ENCODE assay signal across 14 mouse cellular contexts in the genomic region with DNA sequence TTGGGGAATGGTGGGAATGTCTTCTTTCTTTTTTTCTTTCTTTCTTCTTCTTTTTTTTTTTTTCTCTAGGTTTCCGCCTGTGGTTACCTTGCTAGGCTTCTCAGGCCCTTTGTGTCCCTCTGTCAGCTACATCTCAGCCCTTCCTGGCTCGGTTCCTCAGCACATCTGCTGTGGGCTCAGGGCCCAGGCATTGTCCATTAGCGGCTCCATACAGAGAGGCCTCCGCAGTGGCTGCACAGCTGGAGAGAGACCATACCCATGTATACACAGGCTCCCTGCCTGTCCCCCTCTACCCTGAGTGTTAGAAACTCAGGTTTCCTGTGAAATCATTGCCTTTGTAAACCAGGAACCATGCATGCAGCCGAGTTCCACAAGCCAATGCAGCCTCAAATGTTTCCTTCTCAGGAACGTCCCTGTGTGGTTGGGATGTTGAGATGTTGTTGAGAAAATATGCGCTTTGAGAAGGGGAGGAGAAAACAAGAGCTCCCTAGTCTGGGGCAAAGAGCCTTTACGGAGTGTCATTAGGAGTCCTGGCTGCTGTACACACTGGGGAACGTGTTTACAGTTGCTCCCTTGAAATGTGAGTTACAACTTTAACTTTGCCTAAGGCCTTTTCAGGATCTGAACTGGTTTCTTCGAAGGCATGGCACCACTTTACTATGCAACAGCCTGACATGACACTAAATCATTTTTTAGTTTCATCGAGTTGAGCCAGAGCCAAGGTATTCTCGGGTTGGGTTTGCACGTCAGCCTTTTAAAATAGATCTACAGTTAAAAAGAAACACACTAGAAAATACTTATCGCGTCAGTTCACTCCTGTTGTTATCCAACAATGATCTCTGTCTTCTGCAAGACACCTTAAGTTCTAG. TPM values are rescaled to one million over a fixed set of nuclear protein-coding genes. Genes with fewer than 3 reads are reported as not detected.
A peak's percentile ranks its signal among the peaks of the same experiment; 100 is the strongest.
DNase-seq lines count a peak whose midpoint lies in the region; ATAC-seq and TF ChIP-seq lines count a peak whose summit lies in the region.
"Had no signal": no experiment of that assay in that cellular context is flagged by ENCODE, and none has a peak within 500 bp of the region (broad histone marks: within the 10 kb centered on the region; RNA-seq: fewer than 3 reads in every experiment).

No protein-coding gene starts in this region.

- H3K27ac ChIP-seq in lung, embryonic 14.5 days (ENCODE audit: low read depth) = peak overlapping the region; percentile 86
- H3K27ac ChIP-seq in intestine, embryonic 14.5 days (ENCODE audit: low read depth) = peak overlapping the region; percentile 92
- H3K27ac ChIP-seq in stomach, embryonic 16.5 days (ENCODE audit: low read length) = peak overlapping the region; percentile 89

- no peak overlapping the region for H3K4me3 ChIP-seq in lung, embryonic 14.5 days (ENCODE audit: low read depth, low read length)
- no peak overlapping the region for H3K4me3 ChIP-seq in lung, adult 2 months (replicated peaks; ENCODE audit: extremely low read depth, low read depth, low read length)
- no peak overlapping the region for H3K4me3 ChIP-seq in intestine, embryonic 14.5 days (ENCODE audit: low read depth, low read length)
- H3K4me3 ChIP-seq in stomach, embryonic 16.5 days (replicated peaks; ENCODE audit: low read length) = no peak overlapping the region

- peak; percentile 85 for DNase-seq in heart, adult 11 months
- DNase-seq in heart, adult 8-10 months (ENCODE audit: low spot score) = no peak
- peak; percentile 85 for DNase-seq in lung, embryonic 14.5 days
- DNase-seq in lung, adult 2 months = no peak
- DNase-seq in intestine, embryonic 14.5 days (ENCODE audit: low spot score) = no peak
- DNase-seq in ovary, postnatal 36 days (ENCODE audit: low spot score) = no peak
- no peak for DNase-seq in adrenal gland, postnatal 25 days
- DNase-seq: cerebellum, adult 9-10 months; kidney, adult 9 months; liver; retina, postnatal 1 day had no signal

- 35% methylated on average over 15 of the region's 15 CpGs for WGBS in lung, embryonic 14.5 days
- 56% methylated on average over 15 of the region's 15 CpGs for WGBS in lung, adult 2 months
- 41% methylated on average over 15 of the region's 15 CpGs for whole genome bisulfite sequencing in intestine, embryonic 14.5 days
- 40% methylated on average over 15 of the region's 15 CpGs for WGBS in stomach, embryonic 16.5 days

- H3K27me3 ChIP-seq in lung, embryonic 14.5 days (ENCODE audit: insufficient read depth, low read length) = no peaks in the 10 kb centered on the region
- no peaks in the 10 kb centered on the region for H3K27me3 ChIP-seq in intestine, embryonic 14.5 days (replicated peaks; ENCODE audit: control insufficient read depth, insufficient read depth, low read length)
- H3K27me3 ChIP-seq in stomach, embryonic 16.5 days (ENCODE audit: control insufficient read depth, insufficient read depth, low read length) = no peaks in the 10 kb centered on the region

- no peak for TF ChIP-seq CTCF in lung, embryonic 14.5 days (IDR thresholded peaks at IDR 0.05; ENCODE audit: low read depth)
- TF ChIP-seq CTCF in lung, adult 2 months (IDR thresholded peaks at IDR 0.05; ENCODE audit: insufficient read depth, low read length) = no peak

- H3K9me3 ChIP-seq in lung, embryonic 14.5 days (ENCODE audit: low read depth, low read length) = no peaks in the 10 kb centered on the region
- H3K9me3 ChIP-seq in intestine, embryonic 14.5 days (ENCODE audit: control insufficient read depth, low read length) = no peaks in the 10 kb centered on the region
- H3K9me3 ChIP-seq in stomach, embryonic 16.5 days (replicated peaks; ENCODE audit: control insufficient read depth, low read length) = no peaks in the 10 kb centered on the region

- ATAC-seq in lung, embryonic 14.5 days (ENCODE audit: insufficient read depth) = peak; percentile 93
- ATAC-seq in intestine, embryonic 14.5 days (replicated peaks; ENCODE audit: low FRiP score, low TSS enrichment, low read depth) = 0 out of 2 replicates have a peak, but pooled peaks have one; percentile 32
- peak; percentile 81 for ATAC-seq in stomach, embryonic 16.5 days (ENCODE audit: insufficient read depth, low FRiP score)
- ATAC-seq: activated CD4-positive, CD25-positive, alpha-beta regulatory T cell, adult 4 months; forebrain, embryonic 16.5 days had no signal

- H3K9ac ChIP-seq in lung, embryonic 14.5 days = no peak overlapping the region
- no peak overlapping the region for H3K9ac ChIP-seq in intestine, embryonic 14.5 days (ENCODE audit: low read length)
- 0 out of 2 replicates have a peak overlapping the region, but pooled peaks have one; percentile 25 for H3K9ac ChIP-seq in stomach, embryonic 16.5 days (ENCODE audit: low read length)

- no peaks in the 10 kb centered on the region for H3K36me3 ChIP-seq in lung, embryonic 14.5 days (ENCODE audit: insufficient read depth)
- H3K36me3 ChIP-seq in intestine, embryonic 14.5 days (ENCODE audit: control insufficient read depth, insufficient read depth, low read length) = no peaks in the 10 kb centered on the region
- no peaks in the 10 kb centered on the region for H3K36me3 ChIP-seq in stomach, embryonic 16.5 days (ENCODE audit: control insufficient read depth, insufficient read depth, low read length)

- no peak for TF ChIP-seq POLR2A in lung, adult 2 months (IDR thresholded peaks at IDR 0.05; ENCODE audit: borderline replicate concordance, extremely low read depth, low read depth, low read length)

- no peak overlapping the region for H3K4me2 ChIP-seq in lung, embryonic 14.5 days
- no peak overlapping the region for H3K4me2 ChIP-seq in intestine, embryonic 14.5 days (ENCODE audit: low read length)
- no peak overlapping the region for H3K4me2 ChIP-seq in stomach, embryonic 16.5 days (ENCODE audit: low read depth, low read length)

- peaks cover 10% of the 10 kb centered on the region; the same call in 1 of the 2 replicates for H3K4me1 ChIP-seq in lung, embryonic 14.5 days (ENCODE audit: insufficient read depth)
- H3K4me1 ChIP-seq in lung, adult 2 months (ENCODE audit: control insufficient read depth, insufficient read depth, low read length) = no peaks in the 10 kb centered on the region
- H3K4me1 ChIP-seq in intestine, embryonic 14.5 days (replicated peaks; ENCODE audit: control insufficient read depth, insufficient read depth, low read length) = peaks cover 4% of the 10 kb centered on the region
- H3K4me1 ChIP-seq in stomach, embryonic 16.5 days (ENCODE audit: control insufficient read depth, insufficient read depth, low read length) = peaks cover 9% of the 10 kb centered on the region

RNA-seq across cellular contexts. Expression of a gene that starts 15.4 kb away (rescaled TPM):
- total RNA-seq in heart, adult 8-10 months (2022) = 1 to 10 TPM in 3 of 4 experiments, under 1 TPM in 1; 0.90 to 1.4 (median 1.2) TPM
- polyA plus RNA-seq in lung, embryonic 14.5 days (2014; fragmentation: Nextera tagmentation; extraction: Ambion mirVana) = 1.4 and 1.5 TPM in 2 replicates
- polyA plus RNA-seq in lung, adult 2 months (2012; rRNA removed) = 0.41 and 0.53 TPM in 2 replicates
- polyA plus RNA-seq in intestine, embryonic 14.5 days (2014; fragmentation: Nextera tagmentation; extraction: Ambion mirVana) = 8.4 and 8.5 TPM in 2 replicates
- 12.9 and 14.5 TPM in 2 replicates for polyA plus RNA-seq in stomach, embryonic 16.5 days (2015; fragmentation: Nextera tagmentation; extraction: Ambion mirVana)
- total RNA-seq in adrenal gland, postnatal 25 days (2021) = 6.1 and 10.9 TPM in 2 replicates

RNA-seq across cellular contexts. Expression of a gene that starts 54.6 kb away (rescaled TPM):
- 10 to 100 TPM in 1 of 4 experiments, 1 to 10 TPM in 3; 8.8 to 10.2 (median 9.7) TPM for total RNA-seq in heart, adult 8-10 months (2022)
- polyA plus RNA-seq in lung, embryonic 14.5 days (2014; fragmentation: Nextera tagmentation; extraction: Ambion mirVana) = 23.3 and 25.8 TPM in 2 replicates
- polyA plus RNA-seq in lung, adult 2 months (2012; rRNA removed) = 69.1 and 76.4 TPM in 2 replicates
- 15.5 and 16.9 TPM in 2 replicates for polyA plus RNA-seq in intestine, embryonic 14.5 days (2014; fragmentation: Nextera tagmentation; extraction: Ambion mirVana)
- polyA plus RNA-seq in stomach, embryonic 16.5 days (2015; fragmentation: Nextera tagmentation; extraction: Ambion mirVana) = 19.5 and 21.4 TPM in 2 replicates
- 16.6 and 18.5 TPM in 2 replicates for total RNA-seq in adrenal gland, postnatal 25 days (2021)

Comparison
In these comparisons a context has a peak if more than half of its experiments do, and no peak if none do; other contexts are left out.
1. DNase-seq: peak in heart, adult 11 months (single experiment) and lung, embryonic 14.5 days (single experiment); none in heart, adult 8-10 months (single experiment), lung, adult 2 months (single experiment), intestine, embryonic 14.5 days (single experiment), ovary, postnatal 36 days (single experiment) and adrenal gland, postnatal 25 days (single experiment).
2. ATAC-seq: peak in every context shown above with its lines; median percentile 93 in lung, embryonic 14.5 days; 81 in stomach, embryonic 16.5 days; 32 in intestine, embryonic 14.5 days.
3. Peak in every context shown above with its lines, with median percentiles within 50 percentile points of each other: H3K27ac ChIP-seq.